Mouse (Mus musculus) kidney, postnatal 36 days (tissue): Measurements from ENCODE around the gene Ntm.

Source experiments
- DNase-seq, 2 experiments: peaks; one replicate each; pipeline ENCODE4 v3.0.0; 2021 to 2022; ENCODE audit warnings: mixed read lengths in 2 of 2

Ntm gene

DNA sequence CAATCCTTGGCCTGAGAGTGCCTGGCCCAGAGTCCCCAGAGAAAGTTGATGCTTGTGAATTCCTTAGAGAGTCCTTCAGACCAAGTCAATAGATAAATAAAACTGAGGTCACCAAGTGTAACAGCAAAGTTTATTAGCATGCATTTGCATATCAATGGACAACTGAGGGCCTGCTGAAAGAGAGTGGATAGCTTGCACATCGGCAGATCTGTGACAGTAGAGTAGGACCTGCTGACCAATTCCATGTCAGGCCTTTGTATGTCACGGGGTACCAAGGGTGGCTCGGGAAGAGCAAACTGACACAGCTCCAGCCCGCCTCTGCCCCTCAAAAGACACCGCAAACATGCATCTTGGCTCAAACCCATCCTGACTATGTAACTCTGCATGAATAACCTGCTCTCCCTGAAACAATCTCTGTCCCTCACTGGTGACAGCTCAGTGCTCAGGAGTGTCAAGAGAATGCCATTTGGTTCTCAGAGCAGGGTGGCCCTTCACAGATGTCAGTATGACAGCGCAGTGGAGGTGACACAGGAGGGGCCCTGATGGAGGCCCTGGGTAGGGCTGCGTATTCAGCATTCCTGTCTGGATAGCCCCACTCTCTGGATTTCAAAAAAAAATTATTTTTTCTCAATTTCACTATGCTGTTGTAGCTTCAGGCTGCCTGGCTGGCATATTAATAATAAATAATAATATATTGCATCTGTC, 305.0 kb downstream of the Ntm start:
- DNase-seq = no peak

DNA sequence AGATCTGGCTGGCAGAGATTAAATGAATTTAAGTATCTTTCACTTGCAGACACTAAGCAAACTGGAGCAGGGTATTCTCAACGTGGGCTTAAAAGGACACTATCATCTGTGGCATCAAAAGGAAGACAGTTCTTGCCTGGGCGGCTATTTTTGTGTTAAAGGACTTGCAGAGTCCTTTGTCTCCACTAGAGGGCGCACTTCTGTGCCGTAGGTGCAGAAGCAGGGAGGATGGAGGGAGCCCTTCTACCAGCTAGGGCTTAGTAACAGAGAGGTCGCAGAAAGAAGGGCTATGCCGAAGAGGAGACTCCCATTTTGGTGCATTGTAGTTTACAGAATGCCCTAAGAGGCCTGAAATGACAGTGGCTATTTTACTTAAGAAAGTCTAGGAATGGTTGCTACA, 308.1 kb downstream of the Ntm start:
- DNase-seq = peak; percentile 10 to 57

DNA sequence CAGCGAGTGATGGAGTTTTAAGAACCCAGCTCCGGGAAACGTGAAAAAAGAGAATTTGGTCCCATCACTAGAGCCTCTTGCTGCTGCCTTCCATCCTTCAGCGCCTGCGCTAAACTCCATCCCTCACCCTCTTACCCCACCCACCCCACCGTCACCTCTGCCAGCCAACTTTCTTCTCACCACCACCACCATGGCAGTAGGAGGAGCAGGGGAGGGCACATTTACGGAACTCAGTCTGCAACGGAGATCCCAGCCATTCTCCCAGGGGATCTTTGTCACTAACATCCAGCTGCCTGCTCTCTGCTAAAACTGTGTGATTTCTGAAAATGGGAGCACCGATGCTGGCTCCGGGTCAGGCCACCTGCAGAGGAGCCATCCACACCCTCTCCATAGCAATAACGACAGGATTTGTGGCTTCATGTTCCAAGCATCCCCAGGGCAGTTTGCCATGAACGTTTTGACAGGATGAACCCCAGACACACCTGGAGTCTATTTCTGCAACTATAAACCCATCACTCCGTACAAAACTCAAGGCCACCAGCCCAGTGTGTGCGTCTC, 309.2 kb downstream of the Ntm start:
- DNase-seq = no peak

DNA sequence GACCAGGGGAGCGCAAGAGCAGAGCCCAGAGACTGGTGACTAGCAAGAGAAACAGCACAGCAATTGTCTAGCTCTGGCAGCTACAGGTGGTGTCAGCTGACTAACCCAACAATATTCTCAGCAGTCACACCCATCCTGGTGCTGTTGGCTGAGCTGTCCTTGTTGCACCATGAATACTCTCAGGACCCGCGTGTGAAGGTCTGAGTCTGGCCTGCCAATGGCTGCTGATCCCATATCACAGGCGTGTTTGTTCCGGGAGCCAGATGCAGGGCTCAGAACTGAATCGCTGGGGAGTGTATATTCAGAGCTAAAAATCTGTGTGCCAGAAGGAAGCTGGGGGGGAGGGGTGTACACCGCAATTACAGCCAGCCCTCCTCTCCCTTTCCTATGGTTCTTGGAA, 310.1 kb downstream of the Ntm start:
- no peak for DNase-seq

DNA sequence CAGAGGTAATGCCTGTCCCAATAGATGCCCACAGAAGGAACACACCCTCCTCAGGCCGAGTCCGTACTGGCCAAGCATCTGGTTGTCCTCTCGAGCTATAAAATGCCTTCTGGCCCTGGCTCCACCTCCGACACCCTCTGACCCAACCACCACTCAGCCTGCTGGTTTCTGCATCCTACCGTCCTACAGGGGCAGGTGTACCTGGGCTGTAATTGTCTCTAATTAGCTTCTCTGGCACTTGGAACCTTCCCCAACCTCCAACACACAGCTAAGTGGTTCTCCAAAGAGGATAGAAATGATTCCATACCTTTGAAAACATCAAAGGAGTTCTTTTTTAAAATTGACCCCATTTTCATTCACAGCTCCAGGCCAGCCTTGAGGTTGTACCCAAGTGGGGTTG, 311.1 kb downstream of the Ntm start:
- no peak for DNase-seq

DNA sequence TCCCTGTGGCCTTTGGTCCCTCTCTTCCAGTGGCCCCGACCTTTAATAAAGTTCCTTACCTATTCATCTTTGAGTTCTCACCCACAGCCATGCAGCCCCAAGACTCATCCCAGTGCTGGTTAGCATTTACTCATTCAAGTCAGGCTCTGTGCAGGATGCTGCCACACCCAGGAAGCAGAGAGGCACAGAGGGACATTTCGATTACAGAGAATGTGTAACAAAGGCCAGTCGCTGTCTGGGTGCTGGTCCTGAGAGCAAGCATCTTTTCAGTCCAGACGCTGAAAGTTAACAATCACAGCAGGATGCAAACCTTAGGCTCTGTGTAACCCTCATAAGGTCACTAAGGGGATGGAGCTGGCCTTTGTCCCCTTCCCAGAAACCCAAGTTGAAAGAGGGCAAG, 311.7 kb downstream of the Ntm start:
- no peak for DNase-seq

DNA sequence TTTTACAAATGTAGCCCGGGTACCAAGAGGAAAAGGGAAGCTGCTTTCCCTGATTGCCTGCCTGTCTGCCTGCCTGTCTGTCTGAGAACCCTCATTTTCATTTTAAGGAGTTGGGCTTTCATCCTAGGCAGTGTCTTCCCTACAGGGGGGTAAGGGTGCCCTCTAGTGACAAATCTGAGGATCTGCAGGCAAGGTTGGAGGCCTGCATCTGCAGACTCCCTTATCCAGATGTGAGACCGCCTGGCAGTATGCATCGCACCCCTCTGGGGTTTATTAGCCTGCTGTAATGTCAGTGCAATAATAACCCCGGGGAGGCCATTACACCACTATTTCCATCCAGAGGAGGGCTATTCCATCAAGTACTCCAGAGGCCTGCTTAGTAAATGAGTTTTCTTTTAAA, 312.3 kb downstream of the Ntm start:
- peak; percentile 9 to 38 for DNase-seq

DNA sequence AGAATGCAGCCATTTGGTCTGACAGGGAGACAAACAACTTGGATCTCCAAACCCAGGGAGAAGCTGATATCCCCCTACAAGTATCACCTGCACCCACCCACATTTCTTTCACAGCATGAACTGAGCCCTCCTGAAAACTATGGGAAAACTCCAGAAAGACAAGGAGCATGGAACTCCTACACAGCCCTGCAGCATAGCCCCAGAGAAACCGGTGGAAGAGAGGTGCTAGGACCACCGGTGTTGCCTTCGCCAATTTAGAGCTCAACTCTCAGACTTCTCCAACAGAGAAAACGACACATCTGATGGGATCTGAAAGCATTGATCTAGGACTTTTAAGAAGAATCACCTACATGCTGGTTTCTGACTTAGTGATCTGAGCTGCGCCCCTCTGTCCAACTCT, 312.7 kb downstream of the Ntm start:
- DNase-seq = no peak

DNA sequence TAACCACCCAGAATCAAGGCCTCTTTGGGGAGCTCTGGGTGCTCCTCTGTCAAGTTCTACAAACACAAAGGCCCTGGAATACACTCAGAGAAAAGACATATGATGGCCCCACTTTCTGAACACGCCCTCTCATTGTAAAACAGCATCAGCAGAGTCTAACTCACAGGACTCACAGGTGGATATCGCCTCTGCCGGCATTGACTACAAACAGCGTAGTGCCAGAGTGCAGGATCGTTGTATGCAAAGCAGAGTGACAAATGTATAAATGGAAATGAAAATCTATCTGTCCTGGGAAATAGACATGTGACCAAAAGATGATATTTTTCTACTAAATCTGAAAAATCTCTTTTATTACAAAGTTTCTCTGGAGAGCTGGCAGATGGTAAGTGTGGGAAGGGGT, 314.7 kb downstream of the Ntm start:
- DNase-seq = no peak

DNA sequence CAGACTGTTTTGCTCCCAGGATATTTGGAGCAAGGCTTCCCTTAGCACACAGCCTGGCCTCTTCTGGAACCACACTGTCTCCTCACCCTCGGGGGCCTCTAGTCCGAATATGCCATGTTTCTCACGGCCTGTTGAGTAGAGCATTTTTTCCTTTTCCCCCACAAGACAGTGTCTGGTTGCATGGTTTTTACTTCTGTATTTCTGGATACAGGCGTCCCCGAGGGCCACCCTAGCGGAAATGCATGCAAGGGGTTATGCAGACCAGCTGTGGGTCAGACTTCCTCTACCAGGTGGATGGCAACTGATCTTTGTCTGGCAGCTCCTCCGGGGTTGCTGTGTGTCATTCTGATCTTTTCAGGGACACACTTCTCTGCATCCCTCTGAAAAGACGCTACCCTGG, 315.2 kb downstream of the Ntm start:
- no peak for DNase-seq

DNA sequence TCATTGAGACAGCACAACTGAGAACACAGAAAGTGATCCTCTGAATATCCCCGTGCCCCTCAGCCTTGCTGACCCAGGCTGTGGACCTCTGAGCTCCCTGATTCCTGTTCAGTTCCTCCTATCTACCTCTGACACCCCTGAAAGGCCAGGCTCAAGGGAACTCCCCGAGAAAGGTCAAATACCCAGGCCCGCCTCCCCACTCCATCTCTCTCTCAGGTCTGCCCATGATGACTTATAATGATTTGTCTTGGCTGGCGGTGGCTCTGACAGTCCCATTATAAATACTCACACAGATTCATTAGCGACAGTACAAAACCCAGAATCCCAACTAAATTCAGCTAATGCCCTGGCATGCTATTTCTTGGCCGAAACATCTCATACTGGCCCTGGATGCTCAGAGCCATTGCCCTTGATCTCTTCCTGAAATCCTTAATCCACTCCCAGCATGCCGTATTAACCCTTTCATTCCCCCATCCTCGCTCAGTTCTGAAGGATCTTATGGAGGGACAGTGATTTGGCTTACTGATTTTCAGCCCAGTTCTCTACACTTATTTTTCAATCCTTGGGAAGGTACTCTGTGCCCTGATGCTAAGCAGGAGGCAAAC, 317.0 kb downstream of the Ntm start:
- DNase-seq = no peak

DNA sequence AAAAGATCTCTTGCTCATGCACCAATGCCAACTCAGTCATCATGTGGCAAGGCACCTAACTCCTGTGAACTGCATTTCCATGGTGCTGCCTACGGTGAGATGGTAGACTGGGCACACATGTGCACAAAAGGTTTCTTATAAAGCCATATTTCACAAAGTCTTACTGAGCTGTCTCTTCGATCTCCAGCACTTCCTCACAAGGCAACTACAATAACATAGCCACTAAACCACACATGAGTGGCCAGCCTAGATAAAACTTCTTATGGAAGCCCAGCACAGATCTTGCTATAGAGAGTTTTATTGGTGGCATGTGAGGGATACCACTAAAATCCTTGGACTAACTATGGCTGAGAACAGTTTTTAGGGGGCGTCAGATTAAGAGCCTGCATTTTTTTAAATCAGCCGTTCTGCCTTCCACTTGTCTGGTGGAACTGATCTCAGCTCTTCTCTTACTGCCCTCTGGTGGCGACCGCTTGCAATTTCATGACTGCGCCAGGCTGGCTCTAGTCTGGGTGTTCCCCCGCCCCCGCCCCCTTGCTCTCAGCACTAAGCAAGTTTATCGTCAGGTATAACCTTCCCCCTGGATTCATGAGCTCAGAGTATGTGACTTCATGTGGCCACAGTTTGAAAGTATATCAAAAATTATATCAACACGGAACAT, 319.8 kb downstream of the Ntm start:
- peak; percentile 35 to 74 for DNase-seq

DNA sequence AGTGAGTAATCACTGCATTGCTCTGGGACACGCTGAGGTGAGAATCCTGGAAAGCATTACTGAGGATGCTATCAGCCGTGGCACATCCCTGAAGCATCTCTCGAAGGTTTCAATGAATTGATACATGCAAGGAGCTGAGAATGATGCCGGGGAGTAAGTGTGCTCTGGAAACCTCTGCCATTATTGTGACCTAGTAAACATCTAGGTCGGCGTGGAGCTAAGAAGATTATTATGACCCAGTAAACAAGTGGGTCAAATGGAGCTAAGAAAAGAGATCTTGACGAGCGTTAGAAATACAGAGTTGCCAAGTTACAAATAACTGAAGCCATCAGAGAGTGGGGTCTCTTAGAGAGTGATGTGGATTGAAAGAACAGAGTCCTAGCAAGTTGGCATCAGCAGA, 325.6 kb downstream of the Ntm start:
- DNase-seq = no peak

DNA sequence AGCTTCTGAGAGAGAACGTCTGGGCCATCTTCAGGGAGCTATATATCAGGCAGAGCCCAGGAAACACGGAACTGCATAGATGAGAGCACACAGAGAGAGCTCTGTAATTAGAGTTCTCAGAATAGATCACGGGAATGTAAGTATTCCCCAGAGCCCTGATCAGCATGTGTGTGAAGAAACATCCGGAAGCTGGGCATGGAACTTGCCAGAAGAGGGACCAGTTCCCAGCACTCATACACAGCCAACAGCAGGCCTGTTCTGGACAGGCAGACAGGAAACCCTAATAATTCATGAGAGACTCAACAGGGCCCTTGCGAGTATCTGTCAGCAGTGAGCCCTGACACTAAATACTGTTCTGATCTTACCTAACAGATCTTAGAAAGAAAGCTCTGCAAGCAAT, 345.8 kb downstream of the Ntm start:
- DNase-seq = no peak

DNA sequence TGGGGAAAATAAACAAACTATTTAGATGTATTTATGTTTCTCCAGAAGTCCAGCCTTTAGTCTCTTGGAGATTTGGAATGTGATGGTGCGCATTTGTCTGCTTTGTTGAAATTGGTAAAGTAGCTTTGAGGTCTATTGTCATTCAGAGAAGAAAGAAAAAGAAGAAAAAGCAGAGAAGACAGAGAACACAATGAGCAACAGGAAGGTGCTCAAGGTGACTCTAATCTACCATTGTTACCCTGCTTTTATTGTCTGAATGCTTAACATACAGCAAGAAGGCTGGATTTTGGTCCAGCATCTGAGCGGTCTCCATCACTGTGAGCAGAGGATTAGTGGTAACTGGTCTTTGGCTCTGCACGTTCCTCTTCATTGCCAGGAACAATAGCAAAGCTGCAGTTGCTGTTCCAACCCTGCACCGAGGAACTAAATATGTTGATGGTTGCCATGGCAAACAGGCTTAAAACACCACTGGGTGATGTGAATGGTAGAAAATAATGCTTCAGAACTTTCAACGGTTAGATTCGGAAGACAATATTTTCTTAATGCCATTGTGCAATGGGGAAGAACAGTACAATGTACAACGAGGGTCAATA, 350.8 kb downstream of the Ntm start:
- DNase-seq = no peak

DNA sequence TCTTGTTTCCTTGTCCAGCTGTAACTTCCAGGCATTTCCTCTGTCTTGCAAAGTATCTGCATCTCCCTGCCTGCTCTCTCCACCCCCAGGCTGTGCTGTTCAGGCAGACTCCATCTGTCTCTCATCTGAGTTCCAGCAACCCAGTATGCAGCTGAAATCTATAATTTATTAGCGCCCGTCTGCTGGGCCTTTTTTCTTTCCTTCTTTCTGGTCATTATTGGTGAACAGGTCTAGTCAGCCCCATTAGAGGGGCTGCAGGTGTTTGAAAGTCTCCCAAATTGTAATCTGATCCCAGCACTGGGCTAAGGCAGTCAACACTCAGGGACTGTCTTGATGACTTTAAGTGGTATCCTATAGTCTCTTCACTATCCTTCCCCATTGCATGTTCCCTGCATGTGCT, 352.1 kb downstream of the Ntm start:
- no peak for DNase-seq

DNA sequence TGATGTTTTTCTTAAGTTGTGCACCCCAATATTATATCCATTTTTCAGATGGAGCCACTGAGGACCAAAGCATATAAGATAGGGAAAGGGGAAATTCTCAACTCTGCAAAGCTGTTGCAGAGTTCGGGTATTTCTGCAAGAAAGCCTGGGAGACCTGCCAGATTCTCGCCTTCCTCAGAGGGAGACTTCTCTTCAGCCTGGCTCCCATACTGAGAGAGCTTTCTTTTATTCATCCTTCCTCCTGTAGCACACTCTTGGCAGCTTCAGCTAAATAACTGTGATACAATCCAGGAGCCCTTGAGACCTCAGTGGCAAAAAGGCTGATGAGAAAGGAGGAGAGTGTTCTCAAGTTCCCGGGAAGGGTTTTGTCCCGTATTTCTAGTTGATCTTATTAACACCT, 365.3 kb downstream of the Ntm start:
- DNase-seq = no peak

DNA sequence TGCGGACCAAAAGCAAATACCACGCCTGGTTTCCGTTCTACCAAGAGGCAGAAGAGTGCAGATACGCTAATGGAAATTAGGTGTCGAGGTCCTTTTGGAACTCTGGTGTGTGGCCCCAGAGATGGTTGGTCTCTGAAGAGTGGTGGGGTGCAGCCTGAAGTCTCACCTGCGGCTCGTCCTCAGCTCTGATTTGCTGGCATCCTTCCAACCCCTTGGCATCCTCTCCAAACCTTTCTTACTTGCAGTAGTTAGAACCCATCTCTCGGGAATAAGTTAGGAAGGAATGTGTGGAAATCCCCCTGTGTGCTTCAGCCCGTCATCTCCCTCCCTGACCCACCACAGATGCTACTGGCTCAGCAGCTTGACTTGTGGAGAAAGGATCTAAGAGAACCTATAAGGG, 367.6 kb downstream of the Ntm start:
- DNase-seq = no peak

DNA sequence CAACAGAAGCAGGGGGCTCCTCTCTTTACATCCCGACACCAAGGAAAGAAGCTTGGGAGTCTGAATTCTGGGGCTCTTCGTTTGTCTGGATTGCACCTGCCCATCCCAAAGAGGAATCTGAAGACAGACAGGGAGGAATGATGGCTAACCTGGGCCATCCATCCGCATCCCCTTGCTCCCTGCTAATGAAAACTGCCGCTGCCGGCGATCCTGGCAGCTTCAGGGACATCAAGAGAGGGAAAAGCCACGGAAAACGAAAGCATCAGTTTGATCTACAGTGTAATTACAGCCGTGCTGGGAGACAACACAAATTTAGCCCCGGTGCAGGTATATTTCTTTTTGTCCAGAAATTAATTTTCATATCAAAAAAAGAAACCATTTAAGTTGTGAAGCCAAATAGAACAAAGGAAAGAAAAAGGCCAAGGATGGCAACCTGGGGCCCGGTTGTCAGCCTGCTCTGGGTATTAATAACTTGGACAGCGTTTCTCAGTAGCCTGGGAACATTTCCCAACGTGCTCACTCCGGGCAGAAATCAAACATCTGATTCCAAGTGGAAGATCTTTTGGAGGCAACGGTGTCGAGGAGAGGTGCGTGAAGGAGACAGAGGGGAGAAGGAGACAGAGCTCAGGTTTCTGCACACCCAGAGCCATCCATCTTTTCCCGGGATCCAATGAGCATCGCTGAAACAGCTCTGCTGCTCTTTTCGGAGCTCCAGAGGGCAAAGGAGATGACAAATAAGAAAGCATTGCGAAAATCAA, 368.2 kb downstream of the Ntm start:
- DNase-seq = no peak

DNA sequence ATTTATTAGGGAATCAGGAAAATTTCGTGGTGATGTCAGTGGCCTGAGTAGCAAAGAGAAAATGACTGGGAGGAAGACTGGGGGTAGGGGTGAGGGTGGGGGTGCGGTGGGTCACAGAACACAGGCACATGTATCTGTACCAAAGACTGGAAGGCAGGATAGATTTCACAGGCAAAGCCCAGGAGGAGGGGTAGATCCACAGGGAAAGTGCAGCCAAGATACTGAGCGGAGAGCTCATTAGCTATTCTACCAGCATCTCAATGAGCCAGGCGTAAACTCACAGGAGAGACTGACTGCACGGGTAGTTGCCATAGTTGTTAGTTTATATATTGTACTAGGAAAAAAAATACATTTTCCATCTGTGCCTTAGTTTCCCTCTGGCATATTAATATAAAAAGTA, 375.6 kb downstream of the Ntm start:
- no peak for DNase-seq

DNA sequence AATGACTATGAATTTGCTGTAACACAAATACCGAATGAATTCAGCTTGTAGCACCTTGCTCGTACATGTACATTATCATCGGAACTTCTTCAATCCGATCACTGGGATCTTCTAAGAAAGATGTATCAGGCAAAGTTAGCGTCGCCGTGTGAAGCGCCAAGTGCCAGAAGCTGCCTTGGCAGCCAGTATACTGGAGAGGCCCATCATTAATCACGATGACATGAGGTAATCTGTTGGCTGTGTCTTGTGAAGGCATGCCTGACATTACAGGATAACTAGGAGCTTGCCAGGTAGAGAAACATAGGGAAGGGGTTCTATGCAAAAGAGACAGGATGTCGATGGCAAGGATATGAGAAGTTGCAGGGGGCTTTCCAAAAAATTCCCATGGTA, 376.6 kb downstream of the Ntm start:
- no peak for DNase-seq

DNA sequence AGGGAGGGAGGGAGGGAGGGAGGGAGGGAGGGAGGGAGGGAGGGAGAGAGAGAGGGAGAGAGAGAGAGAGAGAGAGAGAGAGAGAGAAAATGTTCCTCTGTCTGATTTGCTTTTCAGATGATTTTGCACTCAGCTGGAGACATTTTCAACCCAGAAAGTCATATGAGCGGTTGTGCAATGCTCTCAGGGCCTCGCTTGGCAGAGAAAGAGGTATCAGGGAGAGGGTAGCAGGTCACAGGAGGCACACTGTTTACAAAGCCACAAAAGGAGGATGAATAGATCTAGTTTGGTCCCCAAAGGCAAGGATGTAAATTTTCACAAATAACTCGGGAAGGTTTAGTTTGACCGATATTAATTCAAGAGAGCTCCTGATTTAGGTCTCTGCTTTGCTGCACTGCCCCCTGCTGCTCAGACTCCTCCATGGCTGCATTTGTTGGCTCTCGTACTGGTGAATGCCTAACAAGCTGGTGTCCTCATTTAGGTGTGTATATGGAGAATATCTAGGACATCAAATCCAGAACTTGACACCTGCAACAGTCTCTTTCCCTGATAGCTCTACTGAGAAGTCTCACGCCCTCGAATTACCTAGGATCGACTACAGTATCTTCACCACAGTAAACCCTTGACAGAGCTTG, 377.1 kb downstream of the Ntm start:
- DNase-seq = peak; percentile 11 to 72

DNA sequence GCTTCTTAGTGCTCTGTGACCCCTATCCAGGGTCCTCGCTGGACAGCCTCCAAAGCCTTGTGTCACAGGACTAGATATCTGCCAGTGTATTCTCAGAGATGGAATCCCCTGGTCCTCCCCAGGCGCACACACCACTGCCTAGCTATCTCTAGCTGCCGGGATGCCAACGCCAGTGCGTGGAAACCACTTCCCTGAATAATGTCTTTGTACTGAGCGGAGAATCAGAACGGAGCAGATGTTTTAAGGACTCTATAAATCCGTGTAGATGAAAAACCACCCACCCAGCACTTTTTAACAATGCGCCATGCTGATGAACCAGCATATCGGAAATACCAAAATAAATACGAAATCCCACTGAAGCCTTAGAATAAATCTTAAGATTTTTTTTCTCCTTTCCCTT, 384.7 kb downstream of the Ntm start:
- DNase-seq = no peak
